Mouse (Mus musculus) kidney, adult 2 months (tissue): ENCODE measurements around the gene Dync1i1.

Experiments used
- CTCF ChIP-seq: fragments of 200-500 bp; conservative IDR thresholded peaks from 2 replicates; pipeline ENCODE4 v1.5.1; 2011; ENCODE audit warnings: low read depth, mild to moderate bottlenecking, control low read depth, low read length, moderate library complexity, mixed read lengths; ENCODE audit not compliant: insufficient read depth, insufficient read length
- POLR2A ChIP-seq: fragments of 200-500 bp; IDR thresholded peaks from one replicate; pipeline ENCODE4 v1.6.1; 2011; ENCODE audit warnings: low read depth, low read length, control low read depth

- TF ChIP-seq POLR2A (no peak), CTCF (no peak)
These were observed 107.4 kb downstream of the Dync1i1 start for GRCm38 (mm10) chr6:5832838-5833237.
